Mouse (Mus musculus): Measurements from ENCODE around the gene Stard10.

Gene Stard10

GRCm38 (mm10) chr7:101302691-101303090 is 14.2 kb upstream of the Stard10 start:
- no peak for DNase-seq (ENCODE audit: low spot score)

- DNase-seq (ENCODE audit: low spot score) = no peak
Observed at GRCm38 (mm10) chr7:101306841-101307240, 10.0 kb upstream of the Stard10 start.

GRCm38 (mm10) chr7:101309985-101310326 is 6.9 kb upstream of the Stard10 start:
- no peak for DNase-seq (ENCODE audit: low spot score)

GRCm38 (mm10) chr7:101310327-101311028 is 6.4 kb upstream of the Stard10 start:
- peak; percentile 100 for DNase-seq (ENCODE audit: low spot score)

GRCm38 (mm10) chr7:101311061-101311460 is 5.8 kb upstream of the Stard10 start:
- no peak for DNase-seq (ENCODE audit: low spot score)

- no peak for DNase-seq (ENCODE audit: low spot score)
Observed at GRCm38 (mm10) chr7:101313033-101313432, 3.9 kb upstream of the Stard10 start.

- DNase-seq (ENCODE audit: low spot score) = no peak
Observed at GRCm38 (mm10) chr7:101314396-101314795, 2.5 kb upstream of the Stard10 start.

GRCm38 (mm10) chr7:101315699-101316098 is 1.2 kb upstream of the Stard10 start:
- DNase-seq (ENCODE audit: low spot score) = no peak

GRCm38 (mm10) chr7:101316591-101317001 is 290 bp upstream of the Stard10 start:
- DNase-seq (ENCODE audit: low spot score) = no peak

- DNase-seq (ENCODE audit: low spot score) = no peak
Observed at GRCm38 (mm10) chr7:101318848-101319247, 2.0 kb downstream of the Stard10 start.

GRCm38 (mm10) chr7:101319796-101320195 is 2.9 kb downstream of the Stard10 start:
- no peak for DNase-seq (ENCODE audit: low spot score)

GRCm38 (mm10) chr7:101320399-101321217 is 3.7 kb downstream of the Stard10 start:
- DNase-seq (ENCODE audit: low spot score) = peak; percentile 64

GRCm38 (mm10) chr7:101321218-101321827 is 4.4 kb downstream of the Stard10 start:
- DNase-seq (ENCODE audit: low spot score) = peak; percentile 51

- no peak for DNase-seq (ENCODE audit: low spot score)
Observed at GRCm38 (mm10) chr7:101323141-101323594, 6.3 kb downstream of the Stard10 start.

- DNase-seq (ENCODE audit: low spot score) = no peak
Observed at GRCm38 (mm10) chr7:101324142-101324962, 7.5 kb downstream of the Stard10 start.

- DNase-seq (ENCODE audit: low spot score) = no peak
Observed at GRCm38 (mm10) chr7:101326006-101326405, 9.1 kb downstream of the Stard10 start.

- DNase-seq (ENCODE audit: low spot score) = no peak
Observed at GRCm38 (mm10) chr7:101327263-101327662, 10.4 kb downstream of the Stard10 start.

GRCm38 (mm10) chr7:101327786-101328185 is 10.9 kb downstream of the Stard10 start:
- DNase-seq (ENCODE audit: low spot score) = no peak

- no peak for DNase-seq (ENCODE audit: low spot score)
Observed at GRCm38 (mm10) chr7:101328621-101329158, 11.8 kb downstream of the Stard10 start.

GRCm38 (mm10) chr7:101329606-101330005 is 12.7 kb downstream of the Stard10 start:
- DNase-seq (ENCODE audit: low spot score) = no peak

- DNase-seq (ENCODE audit: low spot score) = no peak
Observed at GRCm38 (mm10) chr7:101330074-101330840, 13.4 kb downstream of the Stard10 start.

Data from retina, embryonic 14.5 days (tissue).